Mouse (Mus musculus) spleen, embryonic (tissue): Measurements from ENCODE around the gene Cmtm8.

Experiments
- CTCF ChIA-PET: fragments of 350-600 bp; sonication (Branson Sonifier 250); formaldehyde crosslinking; loops from one replicate; lab custom pipeline; 2022; lab: Charles Lee

Cmtm8 gene

GRCm38 (mm10) chr9:114824166-114824565, 19.8 kb downstream of the Cmtm8 start:
- CTCF ChIA-PET: no interaction called here

- CTCF ChIA-PET: interaction anchor here (0.6 kb wide), 1 partner anchor 64 kb away, joined by 4 read pairs; no protein-coding TSS in a partner anchor
These were observed 22.2 kb downstream of the Cmtm8 start for GRCm38 (mm10) chr9:114821548-114822289.

- CTCF ChIA-PET: no interaction called here
These were observed 25.0 kb downstream of the Cmtm8 start for GRCm38 (mm10) chr9:114818918-114819317.

GRCm38 (mm10) chr9:114817012-114817411, 26.9 kb downstream of the Cmtm8 start:
- CTCF ChIA-PET: no interaction called here

- CTCF ChIA-PET: no interaction called here
These were observed 27.8 kb downstream of the Cmtm8 start for GRCm38 (mm10) chr9:114816121-114816520.

DNA sequence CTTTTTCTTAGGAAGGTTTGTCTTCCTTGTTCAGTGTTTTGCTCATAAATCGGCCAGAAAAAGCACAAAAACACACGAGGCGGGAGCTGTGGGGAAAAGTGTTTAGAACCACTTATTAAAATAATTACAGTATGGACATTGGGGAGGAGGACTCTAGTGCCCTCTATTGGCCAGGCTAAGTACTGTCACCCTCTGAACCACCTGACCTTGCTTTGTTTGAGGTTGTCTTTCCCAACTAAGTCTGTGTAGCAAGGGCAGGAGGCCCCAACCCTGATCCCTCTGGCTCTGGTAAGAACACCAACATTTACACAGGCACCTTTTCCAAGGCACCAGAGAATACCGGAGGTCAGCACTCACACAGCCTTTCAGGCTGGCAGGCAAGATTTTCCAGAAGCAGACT, 28.6 kb downstream of the Cmtm8 start:
- CTCF ChIA-PET: interaction anchor here (0.6 kb wide), 1 partner anchor 15 kb away, joined by 5 read pairs; no protein-coding TSS in a partner anchor

DNA sequence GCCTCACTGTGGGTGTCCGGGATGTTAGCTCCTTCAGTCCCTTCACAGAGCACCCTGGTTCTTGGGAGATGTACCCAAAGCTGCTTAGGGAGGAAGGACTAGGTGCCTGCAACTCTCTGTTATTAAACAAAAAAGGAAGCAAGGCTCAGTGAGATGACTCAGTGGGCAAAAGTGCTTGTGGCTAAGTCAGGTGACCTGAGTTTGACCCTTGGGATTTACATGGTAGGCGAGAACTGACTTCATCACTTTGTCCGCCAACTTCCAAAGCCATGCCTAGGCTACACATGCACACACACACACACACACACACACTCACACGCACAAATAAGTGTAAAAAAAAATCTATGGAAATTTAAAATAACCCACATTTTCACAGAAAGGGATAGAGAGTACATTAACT, 32.0 kb downstream of the Cmtm8 start:
- CTCF ChIA-PET: interaction anchor here (0.6 to 0.7 kb wide), 2 partner anchors 75 to 146 kb away, joined by 3 read pairs; no protein-coding TSS in a partner anchor

- CTCF ChIA-PET: interaction anchor here (0.5 kb wide), 2 partner anchors 54 to 163 kb away, joined by 4 read pairs; no protein-coding TSS in a partner anchor
These were observed 33.1 kb downstream of the Cmtm8 start for GRCm38 (mm10) chr9:114810837-114811236.

GRCm38 (mm10) chr9:114808671-114809070, 35.3 kb downstream of the Cmtm8 start:
- CTCF ChIA-PET: no interaction called here

DNA sequence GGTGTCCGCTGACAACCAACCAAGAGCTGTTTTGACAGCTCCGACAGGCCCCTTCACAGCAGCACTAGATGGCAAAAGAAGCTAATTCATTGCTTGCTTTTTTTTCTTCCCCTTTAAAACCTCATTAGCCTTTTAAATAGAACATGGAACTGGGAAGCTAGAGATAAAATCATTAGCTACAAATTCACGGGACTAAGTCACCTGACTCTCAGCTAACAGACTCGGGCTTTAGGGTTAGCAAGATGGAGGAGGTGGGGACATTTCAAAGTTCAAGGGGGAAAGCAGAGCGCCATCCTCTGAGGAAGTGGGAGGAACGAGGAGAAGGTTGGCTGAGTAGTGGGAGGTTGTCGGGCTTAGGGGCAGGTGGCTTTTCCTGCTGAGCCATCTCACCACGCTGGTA, 36.7 kb downstream of the Cmtm8 start:
- CTCF ChIA-PET: no interaction called here

GRCm38 (mm10) chr9:114805151-114805671, 38.7 kb downstream of the Cmtm8 start:
- CTCF ChIA-PET: no interaction called here

DNA sequence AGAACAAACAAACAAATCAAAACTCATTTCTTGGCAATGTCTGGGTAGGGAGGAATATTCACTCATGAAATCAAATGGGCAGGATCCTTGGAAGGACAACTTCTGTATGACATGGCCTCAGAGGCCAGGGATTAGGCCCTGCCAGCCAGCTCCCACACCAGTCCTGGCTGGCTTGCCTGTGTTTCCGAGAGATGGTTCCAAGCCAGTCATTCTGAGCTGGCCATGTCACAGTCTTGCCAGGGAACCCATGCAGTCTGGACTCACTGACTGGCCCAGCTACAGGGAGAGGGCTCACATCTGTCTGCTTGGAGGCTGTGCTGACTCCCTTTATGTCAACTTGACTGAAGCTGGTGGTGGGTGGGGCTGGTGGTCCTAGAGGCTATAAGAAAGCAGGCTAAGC, 41.8 kb downstream of the Cmtm8 start:
- CTCF ChIA-PET: interaction anchor here (0.7 kb wide), 2 partner anchors 84 to 1732 kb away, joined by 4 to 10 read pairs; no protein-coding TSS in a partner anchor

DNA sequence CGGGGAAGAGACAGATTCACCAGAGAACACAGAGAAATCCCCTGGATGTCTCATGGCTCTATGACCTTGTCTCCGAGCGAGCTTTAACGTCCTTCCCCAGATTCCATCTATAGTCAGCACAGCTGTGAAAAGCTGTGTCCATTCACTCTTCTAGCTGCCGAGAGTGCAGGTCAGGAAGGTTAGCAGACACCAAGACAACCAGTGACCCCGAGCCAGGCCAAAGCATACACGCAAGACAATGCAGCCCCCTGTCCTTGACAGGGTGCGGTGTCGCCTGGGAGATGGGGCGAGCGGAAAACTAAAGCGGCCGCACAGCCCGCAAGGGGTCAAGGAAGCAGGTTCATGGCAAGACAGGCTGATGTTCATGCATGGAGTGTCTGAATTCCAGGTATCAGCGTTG, 42.7 kb downstream of the Cmtm8 start:
- CTCF ChIA-PET: interaction anchor here (0.7 kb wide), 1 partner anchor 60 kb away, joined by 5 read pairs; no protein-coding TSS in a partner anchor

DNA sequence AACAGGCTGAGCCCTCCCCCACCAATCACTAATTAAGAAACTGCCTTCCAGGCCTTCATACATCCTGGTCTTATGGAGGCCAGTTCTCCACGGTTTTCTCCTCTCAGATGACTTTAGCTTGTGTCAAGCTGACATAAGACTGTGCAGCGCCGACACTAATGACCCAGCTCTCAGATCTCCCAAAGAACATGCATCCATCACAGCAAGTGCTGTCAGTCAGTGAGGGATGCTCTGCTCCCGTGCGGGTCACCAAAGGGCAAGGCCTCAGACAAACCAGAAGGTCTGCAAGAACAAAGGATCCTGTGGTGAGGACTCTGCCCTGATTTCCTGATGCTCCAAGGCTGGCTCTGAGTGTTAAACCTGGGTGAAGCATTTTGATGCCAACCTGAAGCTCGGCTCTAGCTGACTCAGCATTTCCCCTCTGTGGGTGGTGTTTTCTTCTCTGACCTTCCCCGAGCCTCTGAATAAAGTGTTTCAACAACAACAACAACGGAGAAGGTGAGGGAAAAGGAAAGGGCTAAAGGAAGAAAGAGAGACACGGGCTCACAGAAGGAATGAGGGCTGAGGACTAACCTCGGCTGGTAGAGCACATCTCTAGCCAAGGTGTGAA, 44.4 kb downstream of the Cmtm8 start:
- CTCF ChIA-PET: no interaction called here

GRCm38 (mm10) chr9:114798845-114799244, 45.1 kb downstream of the Cmtm8 start:
- CTCF ChIA-PET: no interaction called here

DNA sequence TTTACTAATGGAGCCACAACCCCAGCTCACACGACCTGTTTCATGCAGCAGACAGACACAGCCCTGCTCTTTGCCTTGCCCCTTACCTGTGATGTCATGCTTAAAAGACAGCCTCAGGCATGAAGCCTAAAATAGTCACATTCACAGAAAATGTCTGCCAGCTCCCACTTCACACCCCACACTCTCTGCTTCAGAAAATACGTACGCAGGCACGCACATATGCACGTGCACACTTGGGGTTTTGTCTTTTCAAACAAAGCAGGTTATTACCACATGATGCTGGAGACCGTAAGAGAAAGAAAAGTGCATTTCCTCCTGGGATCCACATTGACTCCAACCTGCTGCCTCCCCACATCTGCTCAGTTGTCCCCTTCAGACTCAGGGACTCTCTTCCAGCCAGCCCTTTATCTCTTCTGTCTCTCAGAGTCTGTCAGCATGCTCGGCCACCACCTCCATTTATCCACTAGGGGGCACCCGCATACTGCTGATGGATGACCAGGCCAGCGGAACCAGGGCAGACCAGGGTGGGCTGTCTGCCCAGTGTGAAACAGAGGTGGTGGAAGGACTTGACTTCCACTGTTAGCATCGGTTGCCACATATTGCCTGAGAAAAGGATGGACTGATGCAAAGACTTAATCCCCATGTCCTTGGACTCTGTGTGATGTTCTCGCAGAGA, 46.5 kb downstream of the Cmtm8 start:
- CTCF ChIA-PET: no interaction called here

DNA sequence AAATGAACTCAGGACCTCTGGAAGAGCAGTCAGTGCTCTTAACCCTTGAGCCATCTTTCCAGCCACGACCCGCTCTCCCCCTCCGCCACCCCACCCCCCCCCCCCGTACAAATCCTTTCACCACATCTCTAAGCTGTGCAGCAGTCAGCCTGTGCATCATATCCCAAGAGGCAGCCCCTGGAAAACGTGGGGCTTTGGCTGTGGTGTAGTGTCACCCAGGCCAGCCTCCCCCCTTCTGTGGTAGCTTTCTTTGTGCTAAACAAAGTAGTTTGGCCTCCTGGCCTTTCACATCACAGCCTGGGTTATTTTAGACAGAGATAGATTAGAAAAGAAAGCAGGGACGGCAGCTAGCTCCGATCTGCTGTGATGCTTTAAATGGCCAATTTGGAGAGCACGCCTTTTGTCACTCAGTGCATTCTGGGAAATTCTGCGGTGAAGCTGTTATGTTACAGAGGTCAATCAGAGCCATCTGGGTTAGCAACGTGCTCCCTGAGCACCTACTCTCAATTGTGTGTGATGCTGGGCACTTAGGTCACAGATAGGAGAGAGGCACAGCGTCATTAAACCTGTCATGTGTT, 47.4 kb downstream of the Cmtm8 start:
- CTCF ChIA-PET: interaction anchor here (0.6 kb wide), 1 partner anchor 155 kb away, joined by 3 read pairs; no protein-coding TSS in a partner anchor

DNA sequence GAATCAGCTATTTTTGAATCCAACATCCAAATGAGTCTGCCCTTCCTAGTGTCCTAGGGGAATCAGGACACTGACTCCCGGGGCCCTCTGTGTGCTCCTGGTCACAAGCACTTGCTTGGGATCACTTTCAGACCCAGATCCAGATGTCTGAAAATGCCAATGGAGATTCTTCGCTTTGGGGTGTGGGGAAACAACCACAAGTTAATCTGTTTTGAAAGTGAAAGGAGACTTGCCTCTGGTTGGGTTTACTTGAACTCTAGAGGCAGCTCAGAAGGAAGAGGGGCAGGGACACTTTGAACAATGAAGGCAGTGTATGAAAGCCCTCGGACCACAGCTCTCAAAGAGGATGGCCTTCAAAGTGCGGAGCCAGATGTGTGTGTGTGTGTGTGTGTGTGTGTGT, 49.5 kb downstream of the Cmtm8 start:
- CTCF ChIA-PET: interaction anchor here (1.1 to 1.6 kb wide), 3 partner anchors 12 to 162 kb away, joined by 3 to 18 read pairs (median 3); partner anchors contain the start of gene Cmtm7

GRCm38 (mm10) chr9:114793764-114794295, 50.1 kb downstream of the Cmtm8 start:
- CTCF ChIA-PET: interaction anchor here (0.6 to 1.6 kb wide), 2 partner anchors 11 to 16 kb away, joined by 5 to 18 read pairs; partner anchors contain the start of gene Cmtm7

GRCm38 (mm10) chr9:114789989-114790388, 54.0 kb downstream of the Cmtm8 start:
- CTCF ChIA-PET: no interaction called here

GRCm38 (mm10) chr9:114789557-114789956, 54.4 kb downstream of the Cmtm8 start:
- CTCF ChIA-PET: no interaction called here
